Mouse (Mus musculus) midbrain, embryonic 11.5 days (tissue): ENCODE measurements around the gene Mkln1. TPM values are rescaled to one million over a fixed set of nuclear protein-coding genes. Genes with fewer than 3 reads are reported as not detected.
"Not testable (repeated sequence)": the region's sequence is repeated elsewhere in the genome, so short reads cannot be mapped to it uniquely, and the experiment has no call there.

ENCODE experiments used
- ATAC-seq: fragments of 200-750 bp; cut with Nextera tagmentation; 2 replicates; pipeline ENCODE4 v1.8.0; 2017; ENCODE audit warnings: moderate TSS enrichment, moderate library complexity; ENCODE audit not compliant: low FRiP score
- DNase-seq: peaks from one replicate; pipeline ENCODE4 v3.0.0; 2015; ENCODE audit warnings: low spot score; ENCODE audit errors: missing footprints
- H3K27ac ChIP-seq: fragments of 300-500 bp; sonication (generic); 2 replicates; pipeline ENCODE4 v1.5.1; 2014; ENCODE audit warnings: low read depth, low read length
- H3K27me3 ChIP-seq: fragments of 300-500 bp; sonication (generic); 2 replicates; pipeline ENCODE4 v1.6.1; 2014; ENCODE audit warnings: mild to moderate bottlenecking, low read length, moderate library complexity, mixed read lengths; ENCODE audit not compliant: control insufficient read depth, insufficient read depth
- H3K36me3 ChIP-seq: fragments of 300-500 bp; sonication (generic); 2 replicates; pipeline ENCODE4 v1.6.1; 2014; ENCODE audit warnings: mild to moderate bottlenecking, low read length, moderate library complexity, mixed read lengths; ENCODE audit not compliant: control insufficient read depth, insufficient read depth
- H3K4me1 ChIP-seq: fragments of 300-500 bp; sonication (generic); 2 replicates; pipeline ENCODE4 v1.6.1; 2014; ENCODE audit warnings: low read length; ENCODE audit not compliant: control insufficient read depth, insufficient read depth
- H3K4me2 ChIP-seq: fragments of 300-500 bp; sonication (generic); 2 replicates; pipeline ENCODE4 v1.6.1; 2014; ENCODE audit warnings: mild to moderate bottlenecking, moderate library complexity
- H3K4me3 ChIP-seq: fragments of 300-500 bp; sonication (generic); 2 replicates; pipeline ENCODE4 v1.5.1; 2014; ENCODE audit warnings: low read depth, low read length
- H3K9ac ChIP-seq: fragments of 300-500 bp; sonication (generic); 2 replicates; pipeline ENCODE4 v1.6.1; 2014; ENCODE audit warnings: low read length
- H3K9me3 ChIP-seq: fragments of 300-500 bp; sonication (generic); 2 replicates; pipeline ENCODE4 v1.6.1; 2016; ENCODE audit warnings: low read length; ENCODE audit not compliant: control insufficient read depth
- WGBS: fragments of 180-500 bp; shearing (Covaris S2); extraction: QIAGEN DNeasy Blood & Tissue Kit; methylation state at CpG from one replicate; pipeline ENCODE4 v1.1.7; 2014; 5-methylcytosine and 5-hydroxymethylcytosine counted together
- polyA plus RNA-seq: library from polyadenylated mRNA; unstranded; fragments of >200 nt; fragmentation: Nextera tagmentation; extraction: Ambion mirVana; gene quantifications from 2 replicates; pipeline ENCODE4 v1.2.1, GENCODE M21; 2014

Gene Mkln1
- polyA plus RNA-seq, 1 experiment from 2014 or later: 217 TPM

- 91% methylated on average over 6 of the region's 6 CpGs for WGBS
- ATAC-seq: no peak
- no peak overlapping the region for H3K27ac ChIP-seq
These were observed 141.5 kb downstream of the Mkln1 start for GRCm38 (mm10) chr6:31540018-31540417.

GRCm38 (mm10) chr6:31544318-31544717, 145.8 kb downstream of the Mkln1 start:
- Histone ChIP-seq H3K4me3 (no peak overlapping the region), H3K27ac (no peak overlapping the region), H3K4me1 (no peaks in the 10 kb centered on the region; the same call in 1 of the 2 replicates), H3K9ac (no peak overlapping the region), H3K27me3 (no peaks in the 10 kb centered on the region), H3K9me3 (no peaks in the 10 kb centered on the region), H3K4me2 (no peak overlapping the region), H3K36me3 (no peaks in the 10 kb centered on the region)
- no peak for DNase-seq
- WGBS: 81% methylated on average over 4 of the region's 4 CpGs
- ATAC-seq: no peak

More at GRCm38 (mm10) chr6:31540018-31540417, 141.5 kb downstream of the Mkln1 start:
- Histone ChIP-seq H3K4me3 (no peak overlapping the region), H3K9me3 (no peaks in the 10 kb centered on the region), H3K9ac (no peak overlapping the region), H3K27me3 (no peaks in the 10 kb centered on the region), H3K36me3 (no peaks in the 10 kb centered on the region), H3K4me2 (no peak overlapping the region), H3K4me1 (no peaks in the 10 kb centered on the region; the same call in 1 of the 2 replicates)
- no peak for DNase-seq

- DNase-seq (no peak), ATAC-seq (no peak)
- WGBS: 67% methylated on average over 5 of the region's 5 CpGs
- Histone ChIP-seq H3K4me3 (no peak overlapping the region), H3K27me3 (no peaks in the 10 kb centered on the region), H3K27ac (no peak overlapping the region), H3K4me2 (no peak overlapping the region), H3K36me3 (no peaks in the 10 kb centered on the region), H3K9me3 (no peaks in the 10 kb centered on the region), H3K4me1 (peaks cover 3% of the 10 kb centered on the region; the same call in 1 of the 2 replicates), H3K9ac (no peak overlapping the region)
These were observed 151.0 kb downstream of the Mkln1 start for GRCm38 (mm10) chr6:31549361-31550051.

DNA sequence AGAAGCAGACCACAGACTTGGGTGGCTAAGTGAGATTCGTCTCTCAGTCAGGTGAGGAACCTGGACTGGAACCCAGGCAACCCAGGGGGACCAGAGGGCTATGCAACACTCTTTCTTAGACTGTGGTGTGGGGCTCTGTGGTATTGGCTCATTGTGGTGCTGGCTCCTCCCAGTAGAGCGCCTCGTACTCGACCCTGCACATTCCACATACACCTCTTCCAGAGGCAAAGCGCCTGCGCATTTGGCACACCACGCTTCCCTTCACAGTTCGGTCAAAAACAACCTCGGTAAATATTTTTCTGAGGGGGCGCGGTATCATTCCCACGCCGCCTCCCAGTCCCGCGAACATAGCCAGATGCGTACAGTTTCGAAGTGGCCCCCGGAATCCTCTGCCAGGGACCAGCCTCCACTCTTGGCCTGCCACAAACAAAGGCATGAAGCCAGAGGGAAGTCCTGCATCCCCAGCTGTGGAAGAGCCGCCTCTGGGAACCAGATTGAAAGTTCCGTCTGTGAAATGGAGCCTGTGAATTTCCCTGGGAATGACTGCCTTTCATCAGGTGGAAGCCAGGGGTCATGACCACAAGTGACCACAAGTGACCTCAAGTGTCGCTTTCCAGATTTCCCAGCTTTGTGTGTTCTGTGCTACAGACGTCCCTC, 152.5 kb downstream of the Mkln1 start:
- Histone ChIP-seq H3K4me1 (peaks cover 3% of the 10 kb centered on the region; the same call in 1 of the 2 replicates), H3K27me3 (no peaks in the 10 kb centered on the region), H3K27ac (no peak overlapping the region), H3K36me3 (no peaks in the 10 kb centered on the region), H3K9me3 (no peaks in the 10 kb centered on the region), H3K9ac (no peak overlapping the region), H3K4me3 (no peak overlapping the region), H3K4me2 (no peak overlapping the region)
- 80% methylated on average over 22 of the region's 22 CpGs for WGBS
- no peak for ATAC-seq
- no peak for DNase-seq

DNA sequence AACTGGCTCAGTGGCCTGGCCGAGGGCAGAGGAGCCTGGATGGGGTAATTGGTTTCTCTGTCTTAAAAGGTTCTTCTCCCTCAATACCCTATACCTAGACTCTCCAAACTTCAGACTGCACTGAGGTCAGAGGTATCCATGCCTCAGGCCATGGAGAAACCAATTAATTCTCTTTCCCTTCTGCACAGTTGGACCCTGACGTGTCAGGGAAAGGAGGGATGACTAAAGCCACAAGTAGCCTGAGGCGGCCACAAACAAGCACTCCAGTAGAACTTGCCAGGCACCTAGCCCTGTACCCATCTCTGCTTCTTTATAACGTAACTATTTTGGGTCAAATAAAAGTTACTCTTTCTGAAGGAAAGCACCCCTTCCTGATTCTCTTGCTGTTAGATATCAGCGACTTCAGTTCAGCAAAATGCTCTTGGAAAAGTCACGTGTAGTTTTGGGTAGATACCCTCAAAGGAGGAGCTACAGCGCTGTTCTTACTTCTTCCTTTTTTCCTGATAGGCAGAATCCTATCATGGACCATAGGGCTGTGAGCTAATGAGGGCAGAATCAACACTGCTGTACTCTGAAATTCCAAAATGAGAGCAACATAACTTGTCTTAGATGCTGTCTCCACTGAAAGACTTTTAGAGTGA, 158.0 kb downstream of the Mkln1 start:
- Histone ChIP-seq H3K27me3 (no peaks in the 10 kb centered on the region), H3K36me3 (no peaks in the 10 kb centered on the region), H3K27ac (no peak overlapping the region), H3K4me3 (no peak overlapping the region), H3K9me3 (no peaks in the 10 kb centered on the region), H3K4me1 (peaks cover 14% of the 10 kb centered on the region), H3K4me2 (no peak overlapping the region), H3K9ac (no peak overlapping the region)
- DNase-seq (no peak), ATAC-seq (no peak)
- WGBS: 92% methylated on average over 7 of the region's 7 CpGs

GRCm38 (mm10) chr6:31560138-31560959, 161.8 kb downstream of the Mkln1 start:
- Histone ChIP-seq H3K9me3 (no peaks in the 10 kb centered on the region), H3K36me3 (no peaks in the 10 kb centered on the region), H3K27me3 (no peaks in the 10 kb centered on the region), H3K27ac (no peak overlapping the region), H3K4me3 (no peak overlapping the region), H3K9ac (no peak overlapping the region), H3K4me2 (no peak overlapping the region), H3K4me1 (peaks cover 29% of the 10 kb centered on the region)
- ATAC-seq: no peak
- WGBS: 5% methylated on average over 13 of the region's 13 CpGs
- no peak for DNase-seq

GRCm38 (mm10) chr6:31561948-31562347, 163.4 kb downstream of the Mkln1 start:
- WGBS: 40% methylated on average over 3 of the region's 3 CpGs
- peaks cover 29% of the 10 kb centered on the region for H3K4me1 ChIP-seq

GRCm38 (mm10) chr6:31562371-31563080, 164.0 kb downstream of the Mkln1 start:
- peak overlapping the region; percentile 70 for H3K4me3 ChIP-seq
- 3% methylated on average over 16 of the region's 16 CpGs for WGBS
- no peaks in the 10 kb centered on the region for H3K27me3 ChIP-seq

More at GRCm38 (mm10) chr6:31561948-31562347, 163.4 kb downstream of the Mkln1 start:
- ATAC-seq, H3K36me3 ChIP-seq, H3K27me3 ChIP-seq, DNase-seq, H3K9me3 ChIP-seq, H3K27ac ChIP-seq: not testable (repeated sequence)
- peak overlapping the region; percentile 80; the same call in 1 of the 2 replicates for H3K9ac ChIP-seq
- peak overlapping the region; percentile 94 for H3K4me2 ChIP-seq
- H3K4me3 ChIP-seq: peak overlapping the region; percentile 70

More at GRCm38 (mm10) chr6:31562371-31563080, 164.0 kb downstream of the Mkln1 start:
- H3K36me3 ChIP-seq: no peaks in the 10 kb centered on the region
- no peaks in the 10 kb centered on the region for H3K9me3 ChIP-seq
- no peak for ATAC-seq
- peak overlapping the region; percentile 80 for H3K9ac ChIP-seq
- peaks cover 29% of the 10 kb centered on the region for H3K4me1 ChIP-seq
- DNase-seq: peak; percentile 93
- H3K4me2 ChIP-seq: peak overlapping the region; percentile 94
- no peak overlapping the region for H3K27ac ChIP-seq
